Mouse (Mus musculus) testis, adult 2 months (tissue): ENCODE data around the gene Omt2b.
"Not testable (repeated sequence)": the region's sequence is repeated elsewhere in the genome, so short reads cannot be mapped to it uniquely, and the experiment has no call there.

Source experiments
- CTCF ChIP-seq: fragments of 200-500 bp; IDR thresholded peaks from 2 replicates; pipeline ENCODE4 v1.5.1; 2012; ENCODE audit warnings: low read depth, mild to moderate bottlenecking, inconsistent platforms, low read length, moderate library complexity; ENCODE audit not compliant: control insufficient read depth, insufficient read depth, insufficient replicate concordance
- POLR2A ChIP-seq: fragments of 200-500 bp; IDR thresholded peaks from 2 replicates; pipeline ENCODE4 v1.6.1; 2012; ENCODE audit warnings: low read depth, mild to moderate bottlenecking, inconsistent platforms, low read length, moderate library complexity; ENCODE audit not compliant: control insufficient read depth

GRCm38 (mm10) chr9:78289723-78290122 lies 37.7 kb upstream of the Omt2b start, which contains the start of gene Gm10639:
- not testable (repeated sequence) for TF ChIP-seq CTCF, POLR2A
